Mouse (Mus musculus) lung, postnatal 0 days (tissue): ENCODE results near the gene Ankrd27. TPM values are rescaled to one million over a fixed set of nuclear protein-coding genes. Genes with fewer than 3 reads are reported as not detected.

Source experiments
- ATAC-seq: fragments of 200-750 bp; cut with Nextera tagmentation; 2 replicates; pipeline ENCODE4 v1.8.0; 2017; ENCODE audit warnings: moderate library complexity
- DNase-seq: peaks from one replicate; pipeline ENCODE4 v3.0.0-alpha.2; 2016; ENCODE audit warnings: low spot score
- H3K27ac ChIP-seq: fragments of 300-500 bp; sonication (generic); 2 replicates; pipeline ENCODE4 v1.5.1; 2014; ENCODE audit warnings: antibody characterized with exemption, mild to moderate bottlenecking, low read length, mixed read lengths
- H3K27me3 ChIP-seq: fragments of 300-500 bp; sonication (generic); replicated peaks from 2 replicates; pipeline ENCODE4 v1.6.1; 2014; ENCODE audit warnings: low read length, mixed read lengths; ENCODE audit not compliant: insufficient read depth
- H3K36me3 ChIP-seq: fragments of 300-500 bp; sonication (generic); 2 replicates; pipeline ENCODE4 v1.6.1; 2014; ENCODE audit warnings: low read length, mixed read lengths; ENCODE audit not compliant: insufficient read depth
- H3K4me1 ChIP-seq: fragments of 300-500 bp; sonication (generic); 2 replicates; pipeline ENCODE4 v1.6.1; 2014; ENCODE audit warnings: antibody characterized with exemption, low read depth, low read length, mixed read lengths; ENCODE audit not compliant: insufficient read depth
- H3K4me2 ChIP-seq: fragments of 300-500 bp; sonication (generic); replicated peaks from 2 replicates; pipeline ENCODE4 v1.6.1; 2014; ENCODE audit warnings: low read depth, mild to moderate bottlenecking, low read length, moderate library complexity, mixed read lengths
- H3K4me3 ChIP-seq: fragments of 300-500 bp; sonication (generic); 2 replicates; pipeline ENCODE4 v1.5.1; 2014; ENCODE audit warnings: low read depth, low read length
- H3K9ac ChIP-seq: fragments of 300-500 bp; sonication (generic); replicated peaks from 2 replicates; pipeline ENCODE4 v1.6.1; 2014; ENCODE audit warnings: low read depth, mild to moderate bottlenecking
- H3K9me3 ChIP-seq: fragments of 300-500 bp; sonication (generic); 2 replicates; pipeline ENCODE4 v1.6.1; 2016; ENCODE audit warnings: low read length, mixed read lengths
- CTCF ChIP-seq: IDR thresholded peaks from 2 replicates; pipeline ENCODE4 v1.5.1; 2016; ENCODE audit warnings: antibody characterized with exemption, mild to moderate bottlenecking
- EP300 ChIP-seq: IDR thresholded peaks from 2 replicates; pipeline ENCODE4 v1.6.1; 2016; ENCODE audit warnings: antibody characterized with exemption, mild to moderate bottlenecking, control low read depth
- WGBS: fragments of 180-500 bp; shearing (Covaris S2); extraction: QIAGEN DNeasy Blood & Tissue Kit; methylation state at CpG from one replicate; pipeline ENCODE4 v1.1.7; 2014; 5-methylcytosine and 5-hydroxymethylcytosine counted together
- polyA plus RNA-seq: library from polyadenylated mRNA; unstranded; fragments of >200 nt; fragmentation: Nextera tagmentation; extraction: Ambion mirVana; gene quantifications from 2 replicates; pipeline ENCODE4 v1.2.1, GENCODE M21; 2015

Gene Ankrd27
- polyA plus RNA-seq, 1 experiment from 2014 or later = 12.7 TPM

DNA sequence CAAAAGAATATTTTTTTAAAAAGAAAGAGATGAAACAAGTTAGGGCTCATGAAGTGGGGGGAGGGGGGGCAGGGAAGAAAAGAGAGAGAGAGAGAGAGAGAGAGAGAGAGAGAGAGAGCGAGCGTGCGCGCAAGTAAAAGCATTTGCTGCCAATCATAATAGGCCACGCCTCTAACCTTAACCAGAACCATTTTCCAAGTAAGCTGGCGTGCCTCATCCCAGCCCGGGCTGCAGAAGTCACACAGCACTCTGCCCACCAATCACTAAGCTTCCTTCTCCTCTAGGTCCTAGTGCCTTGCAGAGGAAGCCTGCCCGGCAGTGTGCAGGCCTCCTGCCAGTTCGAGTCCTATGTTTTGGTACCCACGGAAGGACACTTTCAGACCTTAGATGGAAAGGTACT lies 14.0 kb downstream of the Ankrd27 start:
- 93% methylated on average over 10 of the region's 10 CpGs for WGBS
- H3K36me3 ChIP-seq = peaks cover 16% of the 10 kb centered on the region
- H3K27ac ChIP-seq = no peak overlapping the region
- H3K9ac ChIP-seq = no peak overlapping the region
- DNase-seq (no peak), ATAC-seq (no peak)
- H3K9me3 ChIP-seq = no peaks in the 10 kb centered on the region
- no peak for TF ChIP-seq EP300
- no peak for TF ChIP-seq CTCF
- H3K4me1 ChIP-seq = no peaks in the 10 kb centered on the region
- no peak overlapping the region for H3K4me2 ChIP-seq
- no peaks in the 10 kb centered on the region for H3K27me3 ChIP-seq
- no peak overlapping the region for H3K4me3 ChIP-seq

GRCm38 (mm10) chr7:35601106-35601505 lies 15.1 kb downstream of the Ankrd27 start:
- Histone ChIP-seq H3K27me3 (no peaks in the 10 kb centered on the region), H3K36me3 (peaks cover 16% of the 10 kb centered on the region), H3K4me2 (no peak overlapping the region), H3K9ac (no peak overlapping the region), H3K4me1 (no peaks in the 10 kb centered on the region), H3K27ac (no peak overlapping the region), H3K4me3 (no peak overlapping the region), H3K9me3 (no peaks in the 10 kb centered on the region)
- ATAC-seq (no peak), DNase-seq (no peak)
- 90% methylated on average over 6 of the region's 6 CpGs for WGBS
- TF ChIP-seq EP300 (no peak), CTCF (no peak)

DNA sequence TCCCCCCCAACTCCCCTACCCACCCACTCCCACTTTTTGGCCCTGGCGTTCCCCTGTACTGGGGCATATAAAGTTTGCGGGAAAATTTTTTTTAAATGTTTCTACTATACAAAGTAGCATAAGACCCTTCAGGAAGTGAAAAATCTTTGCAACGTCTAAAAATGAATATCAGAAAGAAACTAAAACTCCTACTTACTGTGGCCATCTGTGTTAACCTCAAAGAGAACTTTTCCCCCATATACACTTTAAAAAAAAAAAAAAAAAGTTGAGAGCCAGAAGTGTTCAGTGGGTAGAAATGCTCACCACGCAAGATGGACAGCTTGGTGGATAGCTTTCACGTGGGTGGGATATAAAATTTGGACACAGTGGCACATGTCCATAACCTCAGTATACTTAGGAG lies 16.7 kb downstream of the Ankrd27 start:
- no peak for DNase-seq
- H3K4me3 ChIP-seq = no peak overlapping the region
- H3K4me1 ChIP-seq = no peaks in the 10 kb centered on the region
- 96% methylated on average over 5 of the region's 5 CpGs for WGBS
- no peak for ATAC-seq
- H3K27me3 ChIP-seq = no peaks in the 10 kb centered on the region
- H3K27ac ChIP-seq = no peak overlapping the region
- no peak overlapping the region for H3K9ac ChIP-seq
- TF ChIP-seq EP300 = no peak
- TF ChIP-seq CTCF = no peak
- H3K4me2 ChIP-seq = no peak overlapping the region
- H3K36me3 ChIP-seq = peaks cover 21% of the 10 kb centered on the region
- no peaks in the 10 kb centered on the region for H3K9me3 ChIP-seq

DNA sequence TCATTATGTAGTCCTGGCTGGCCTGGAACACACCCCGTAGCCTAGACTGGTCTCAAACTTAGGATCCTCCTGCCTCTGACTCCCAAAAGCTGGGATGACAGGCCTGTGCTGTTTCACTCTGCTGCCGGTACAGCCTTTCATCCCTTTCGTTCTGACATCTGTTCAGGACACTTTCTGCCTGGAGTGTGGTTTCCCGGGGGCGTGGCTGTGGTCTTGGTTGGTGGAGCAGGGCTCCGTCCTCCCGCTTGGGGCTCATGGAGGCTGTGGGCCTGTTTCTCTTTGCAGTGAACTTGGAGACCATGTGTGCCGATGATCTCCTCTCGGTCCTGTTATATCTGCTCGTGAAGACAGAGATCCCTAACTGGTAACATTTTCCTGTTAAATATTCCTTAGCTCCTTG lies 20.8 kb downstream of the Ankrd27 start:
- DNase-seq (no peak), ATAC-seq (no peak)
- H3K36me3 ChIP-seq = peaks cover 29% of the 10 kb centered on the region
- H3K27me3 ChIP-seq = no peaks in the 10 kb centered on the region
- no peaks in the 10 kb centered on the region for H3K4me1 ChIP-seq
- H3K9me3 ChIP-seq = no peaks in the 10 kb centered on the region
- H3K9ac ChIP-seq = no peak overlapping the region
- no peak for TF ChIP-seq CTCF
- no peak for TF ChIP-seq EP300
- H3K4me2 ChIP-seq = no peak overlapping the region
- 86% methylated on average over 10 of the region's 10 CpGs for WGBS
- H3K27ac ChIP-seq = no peak overlapping the region
- no peak overlapping the region for H3K4me3 ChIP-seq

DNA sequence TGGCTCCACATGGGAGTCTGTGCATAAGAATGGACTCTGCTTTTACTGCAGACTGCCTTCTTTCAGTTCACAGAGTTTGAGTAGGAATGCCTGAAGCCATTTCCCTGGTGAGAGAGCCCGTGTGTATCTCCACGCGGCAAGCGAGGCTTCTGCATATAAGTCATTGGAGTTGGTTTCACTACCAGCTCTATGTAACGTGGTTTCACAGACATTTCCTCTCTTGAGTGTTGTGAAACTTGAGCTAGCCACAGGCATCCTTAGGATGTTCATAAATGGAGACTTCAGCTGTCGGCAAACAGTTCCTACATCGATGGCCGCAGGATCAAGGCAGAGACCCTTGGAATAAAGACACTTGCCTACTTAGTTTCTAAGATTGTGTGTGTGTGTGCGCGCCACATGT lies 23.2 kb downstream of the Ankrd27 start:
- DNase-seq = no peak
- no peaks in the 10 kb centered on the region for H3K4me1 ChIP-seq
- no peak overlapping the region for H3K27ac ChIP-seq
- H3K9ac ChIP-seq = no peak overlapping the region
- H3K4me3 ChIP-seq = no peak overlapping the region
- TF ChIP-seq CTCF = no peak
- no peak for TF ChIP-seq EP300
- no peaks in the 10 kb centered on the region for H3K9me3 ChIP-seq
- no peak overlapping the region for H3K4me2 ChIP-seq
- ATAC-seq = no peak
- H3K36me3 ChIP-seq = peaks cover 27% of the 10 kb centered on the region
- WGBS = 92% methylated on average over 10 of the region's 10 CpGs
- no peaks in the 10 kb centered on the region for H3K27me3 ChIP-seq

DNA sequence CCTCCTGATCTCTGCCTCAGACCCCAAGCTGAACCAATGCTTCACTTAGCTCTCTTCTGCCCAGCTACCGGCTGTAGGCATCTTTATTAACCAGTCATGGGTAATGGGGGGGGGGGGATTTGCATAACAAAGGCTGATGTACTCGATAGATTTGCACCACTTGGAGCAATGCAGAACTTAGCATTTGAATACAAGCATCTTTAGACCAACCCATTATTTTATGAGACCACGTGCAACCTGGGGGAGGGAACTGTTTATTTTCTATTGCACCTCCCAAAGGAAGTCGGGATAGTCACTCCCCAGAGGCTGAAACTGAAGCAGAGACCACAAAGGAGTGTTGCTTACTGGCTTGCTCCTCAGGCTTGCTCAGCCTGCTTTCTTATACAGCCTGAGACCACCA lies 31.5 kb downstream of the Ankrd27 start:
- Histone ChIP-seq H3K27me3 (no peaks in the 10 kb centered on the region), H3K9ac (no peak overlapping the region), H3K4me2 (no peak overlapping the region), H3K4me3 (no peak overlapping the region), H3K4me1 (no peaks in the 10 kb centered on the region), H3K36me3 (peaks cover 24% of the 10 kb centered on the region; the same call in 1 of the 2 replicates), H3K27ac (no peak overlapping the region), H3K9me3 (no peaks in the 10 kb centered on the region)
- ATAC-seq = no peak
- TF ChIP-seq EP300 (no peak), CTCF (no peak)
- DNase-seq = no peak
- WGBS = 69% methylated on average over 4 of the region's 4 CpGs

DNA sequence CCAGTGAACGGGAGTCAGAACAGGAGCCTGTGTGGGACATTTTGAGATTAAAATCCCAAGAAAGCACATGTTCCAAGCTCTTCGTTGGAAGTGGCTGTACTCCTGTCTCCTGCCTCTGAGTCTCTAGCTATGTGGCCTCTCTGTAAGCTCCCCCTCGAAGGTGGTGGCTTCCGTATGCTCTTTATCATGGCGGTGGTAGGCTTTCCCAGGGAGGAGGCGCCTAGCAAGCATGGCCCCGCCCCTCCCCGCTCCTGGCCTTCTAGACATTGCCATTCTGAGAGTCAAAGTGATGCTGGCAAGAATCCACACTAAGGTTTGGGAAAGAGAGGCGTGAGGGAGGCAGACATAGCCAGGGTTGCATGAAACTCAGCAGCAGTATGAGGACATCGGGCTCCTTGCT lies 36.6 kb downstream of the Ankrd27 start:
- no peak for ATAC-seq
- Histone ChIP-seq H3K27ac (no peak overlapping the region), H3K36me3 (peaks cover 11% of the 10 kb centered on the region; the same call in 1 of the 2 replicates)

More for the DNA sequence above, 36.6 kb downstream of the Ankrd27 start:
- no peak for DNase-seq
- Histone ChIP-seq H3K9me3 (no peaks in the 10 kb centered on the region), H3K27me3 (no peaks in the 10 kb centered on the region), H3K4me1 (no peaks in the 10 kb centered on the region), H3K4me2 (no peak overlapping the region), H3K9ac (no peak overlapping the region), H3K4me3 (no peak overlapping the region)
- TF ChIP-seq EP300 = no peak
- TF ChIP-seq CTCF = no peak
- 87% methylated on average over 10 of the region's 10 CpGs for WGBS
